Mouse (Mus musculus) T-helper 2 cell (primary cell): Measurements from ENCODE around the gene Crlf1.

Experiments
- in situ Hi-C: fragments of 300-600 bp; cut with MboI, MseI; formaldehyde crosslinking; loops from one replicate; pipeline ENCODE4 v1.15.1; 2025; ENCODE audit warnings: high pct_unique_total_duplicates

Gene Crlf1

DNA sequence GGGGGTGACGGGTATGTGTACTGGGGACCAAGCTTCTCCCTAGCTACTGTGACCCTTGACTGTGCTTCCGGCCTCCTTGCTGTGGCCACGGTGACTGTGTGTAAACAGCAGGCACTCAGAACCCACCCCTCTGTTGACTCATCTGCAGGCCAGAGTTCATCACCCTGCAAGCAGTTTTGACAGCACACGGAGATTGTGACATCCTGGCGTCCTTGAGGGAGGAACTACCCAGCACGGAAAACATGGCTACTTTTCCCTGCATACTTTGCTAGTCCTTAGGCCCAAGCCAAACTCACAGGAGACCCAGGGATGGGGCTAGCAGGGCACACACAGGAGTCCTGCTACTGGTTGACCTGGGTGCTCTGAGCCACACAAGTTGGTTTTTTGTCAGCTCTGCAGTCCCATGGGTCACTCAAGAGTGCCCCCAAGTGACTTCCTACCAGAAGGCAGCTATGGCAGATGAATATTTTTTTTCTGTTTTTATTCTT is 51.3 kb downstream of the Crlf1 start:
- in situ Hi-C loops = no loop called here

DNA sequence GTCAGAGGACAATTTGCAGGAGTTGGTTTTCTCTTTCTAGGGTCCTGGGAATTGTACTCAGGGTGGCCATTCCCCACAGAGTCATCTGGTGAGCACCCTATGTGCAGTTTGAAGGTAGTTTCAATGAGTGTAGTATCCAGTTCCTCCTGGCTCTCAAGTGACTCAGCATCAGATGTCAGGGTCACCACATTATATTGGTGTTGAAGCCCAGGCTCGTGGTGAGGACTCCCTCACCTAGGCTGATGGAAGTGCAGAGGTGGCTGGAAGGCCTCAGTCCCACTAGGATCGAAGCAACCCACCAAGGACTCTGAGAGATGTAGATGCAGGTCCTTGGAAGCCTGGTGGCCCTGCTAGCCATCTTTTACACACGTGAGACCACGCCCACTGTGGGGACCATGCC is 53.5 kb downstream of the Crlf1 start:
- in situ Hi-C loops = no loop called here

DNA sequence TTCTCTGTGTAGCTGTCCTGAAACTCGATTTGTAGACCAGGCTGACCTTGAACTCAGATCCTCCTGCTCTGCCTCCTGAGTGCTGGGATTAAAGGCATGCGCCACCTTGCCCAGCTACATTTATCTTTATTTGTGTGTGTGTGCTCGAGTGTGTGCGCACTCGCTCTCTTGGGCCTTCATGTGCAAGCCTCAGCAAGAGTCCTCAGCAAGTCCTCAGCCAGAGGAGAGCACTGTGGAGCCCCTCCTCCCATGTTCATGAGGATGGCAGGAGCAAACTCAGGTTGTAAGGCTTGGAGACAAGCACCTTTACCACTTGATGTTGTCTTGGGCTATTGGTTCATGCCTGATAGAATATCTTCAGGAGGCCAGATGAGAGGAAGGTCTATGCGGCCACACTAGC is 54.8 kb downstream of the Crlf1 start:
- in situ Hi-C loops = no loop called here

DNA sequence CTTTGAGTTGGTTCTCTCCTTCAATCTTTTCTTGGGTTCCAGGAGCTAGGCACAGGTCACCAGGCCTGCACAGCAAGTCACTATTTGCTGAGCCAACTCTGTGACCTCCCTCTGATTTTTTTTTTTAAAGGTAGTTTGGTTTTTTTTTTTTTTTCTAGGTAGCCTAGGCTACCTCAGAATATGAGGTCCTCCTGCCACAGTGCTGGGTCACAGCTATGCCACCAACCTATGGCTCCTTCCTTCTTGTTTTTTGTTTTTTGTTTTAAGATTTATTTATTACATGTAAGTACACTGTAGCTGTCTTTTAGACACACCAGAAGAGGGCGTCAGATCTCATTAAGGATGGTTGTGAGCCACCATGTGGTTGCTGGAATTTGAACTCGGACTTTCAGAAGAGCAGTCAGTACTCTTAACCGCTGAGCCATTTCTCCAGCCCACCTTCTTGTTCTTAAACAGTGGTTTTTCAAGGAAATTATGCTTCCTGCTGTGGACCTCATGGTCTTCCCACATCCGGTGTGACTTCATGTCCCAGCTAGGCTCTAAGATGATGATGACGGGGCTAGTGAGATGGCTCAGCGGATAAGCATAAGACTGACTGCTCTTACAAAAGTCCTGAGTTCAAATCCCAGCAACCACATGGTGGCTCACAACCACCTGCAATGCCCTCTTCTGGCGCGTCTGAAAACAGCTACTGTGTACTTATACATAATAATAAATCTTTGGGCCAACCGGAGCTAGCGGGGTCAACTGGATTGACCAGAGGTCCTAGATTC is 56.6 kb downstream of the Crlf1 start:
- in situ Hi-C loops = loop anchor here (5.0 kb wide), 2 partner anchors 38 to 88 kb away; no protein-coding TSS in a partner anchor

DNA sequence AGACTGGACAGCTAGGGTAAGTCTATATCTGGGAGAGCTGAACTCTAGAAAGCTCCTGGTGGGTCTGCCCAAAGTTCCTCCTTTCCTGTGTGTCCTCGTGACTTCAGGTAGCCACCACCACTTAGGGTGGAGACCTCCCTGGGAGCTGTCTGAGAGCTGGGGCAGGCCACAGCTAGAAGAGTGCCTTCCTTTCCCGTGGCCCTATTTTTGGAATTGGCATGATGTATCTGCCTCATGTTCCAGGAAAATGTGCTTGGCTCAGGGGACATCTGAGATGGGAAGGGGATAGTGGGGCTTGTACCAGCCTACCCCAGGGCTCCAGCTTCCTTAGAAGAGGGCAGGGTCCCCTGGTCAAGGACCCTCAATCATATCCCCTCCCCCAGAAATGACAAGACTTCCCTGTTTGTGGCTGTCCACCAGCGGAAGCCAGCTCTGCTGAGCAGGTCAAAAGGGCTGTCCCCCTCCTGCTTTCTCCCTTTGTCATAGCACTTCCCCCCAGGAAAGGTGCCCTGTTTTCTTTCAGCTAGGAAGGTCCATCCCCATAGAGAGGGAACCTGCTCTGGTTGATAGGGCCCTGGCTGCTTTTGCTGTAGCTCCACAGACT is 58.7 kb downstream of the Crlf1 start:
- in situ Hi-C loops = loop anchor here (5.0 kb wide), 2 partner anchors 36 to 86 kb away; no protein-coding TSS in a partner anchor

DNA sequence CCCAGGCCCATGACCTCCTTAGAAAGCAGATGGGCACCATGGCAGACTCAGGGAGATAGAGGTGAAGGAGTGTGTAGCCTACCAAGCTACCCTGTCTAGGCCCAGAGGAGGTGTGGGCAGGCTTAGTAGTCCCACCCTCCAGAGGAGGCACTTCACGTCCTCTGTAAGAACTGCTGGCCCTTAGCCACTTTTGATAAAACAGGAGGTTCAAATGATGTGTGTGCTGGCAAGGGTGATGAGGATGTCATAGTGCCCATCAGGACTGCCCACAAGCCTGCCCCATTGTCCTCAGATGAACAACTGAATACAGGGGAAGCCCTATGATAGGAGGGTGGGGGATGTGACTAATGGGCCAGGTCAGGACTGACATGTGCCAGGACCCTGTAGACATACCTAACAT is 59.9 kb downstream of the Crlf1 start:
- in situ Hi-C loops = loop anchor here (5.0 kb wide), 2 partner anchors 34 to 84 kb away; no protein-coding TSS in a partner anchor
